Mouse (Mus musculus) olfactory bulb, adult 2 months (tissue): ENCODE measurements around the gene Dse.

Source experiments
- CTCF ChIP-seq: fragments of 200-500 bp; IDR thresholded peaks from 2 replicates; pipeline ENCODE4 v1.5.1; 2012; ENCODE audit warnings: low read depth, mild to moderate bottlenecking, low read length, moderate library complexity; ENCODE audit not compliant: insufficient read depth
- POLR2A ChIP-seq: fragments of 200-500 bp; IDR thresholded peaks from 2 replicates; pipeline ENCODE4 v1.6.1; 2012; ENCODE audit warnings: mild to moderate bottlenecking, low read depth, low read length, moderate library complexity; ENCODE audit not compliant: insufficient read depth

GRCm38 (mm10) chr10:34200689-34201088, 6.8 kb downstream of the Dse start:
- TF ChIP-seq POLR2A (no peak), CTCF (no peak)
